Mouse (Mus musculus) heart, adult 2 months (tissue): ENCODE measurements around the gene Olfr506. TPM values are rescaled to one million over a fixed set of nuclear protein-coding genes. Genes with fewer than 3 reads are reported as not detected.

Source experiments
- DNase-seq, 2 experiments: peaks; one replicate each; pipeline ENCODE4 v3.0.0; 2021
- H3K27ac ChIP-seq: fragments of 200-600 bp; 2 replicates; pipeline ENCODE4 v1.8.1; 2022
- H3K27me3 ChIP-seq: fragments of 200-500 bp; 2 replicates; pipeline ENCODE4 v1.6.1; 2012; ENCODE audit warnings: mild to moderate bottlenecking, low read length, inconsistent platforms, mixed read lengths; ENCODE audit not compliant: control insufficient read depth, insufficient read depth
- H3K36me3 ChIP-seq: fragments of 200-500 bp; 2 replicates; pipeline ENCODE4 v1.6.1; 2012; ENCODE audit warnings: low read length, inconsistent platforms; ENCODE audit not compliant: control insufficient read depth, insufficient read depth
- H3K4me1 ChIP-seq: fragments of 200-500 bp; 2 replicates; pipeline ENCODE4 v1.6.1; 2011; ENCODE audit warnings: low read length; ENCODE audit not compliant: control insufficient read depth, insufficient read depth
- H3K4me3 ChIP-seq: fragments of 200-600 bp; 2 replicates; pipeline ENCODE4 v1.8.1; 2022
- H3K79me2 ChIP-seq: fragments of 200-500 bp; replicated peaks from 2 replicates; pipeline ENCODE4 v1.6.1; 2012; ENCODE audit warnings: mild to moderate bottlenecking, inconsistent platforms, low read length, moderate library complexity, mixed read lengths; ENCODE audit not compliant: control insufficient read depth, insufficient read depth
- H3K9ac ChIP-seq: fragments of 200-500 bp; 2 replicates; pipeline ENCODE4 v1.6.1; 2012; ENCODE audit warnings: low read depth, mild to moderate bottlenecking, control low read depth, inconsistent platforms, low read length, mixed read lengths
- CTCF ChIP-seq: fragments of 200-600 bp; IDR thresholded peaks from 2 replicates; pipeline ENCODE4 v1.8.1; 2022; ENCODE audit warnings: antibody characterized with exemption, mild to moderate bottlenecking, moderate library complexity
- EP300 ChIP-seq: fragments of 200-500 bp; IDR thresholded peaks from 2 replicates; pipeline ENCODE4 v1.6.1; 2011; ENCODE audit warnings: low read depth, low read length, control low read depth; ENCODE audit not compliant: insufficient read depth
- POLR2A ChIP-seq: fragments of 200-500 bp; IDR thresholded peaks from 2 replicates; pipeline ENCODE4 v1.6.1; 2011; ENCODE audit warnings: mild to moderate bottlenecking, low read depth, low read length, control low read depth; ENCODE audit not compliant: insufficient read depth
- WGBS: fragments of 180-500 bp; shearing (Covaris S2); methylation state at CpG from one replicate; pipeline ENCODE4 v1.1.7; 2018; 5-methylcytosine and 5-hydroxymethylcytosine counted together
- intact Hi-C: fragments of 180-260 bp; cut with DNase I; formaldehyde crosslinking; loops from one replicate; pipeline ENCODE4 v1.15.1; 2025
- polyA plus RNA-seq: library from polyadenylated mRNA; depleted of rRNA; stranded (reverse); fragments of >200 nt; gene quantifications from 2 replicates; pipeline ENCODE4 v1.2.3, GENCODE M21; 2012; rRNA removed
- total RNA-seq, 2 experiments: library from RNA; stranded (reverse); gene quantifications; 2 replicates each; pipeline ENCODE4 v1.2.3; 2021

The Olfr506 gene
- total and polyA plus RNA-seq, 3 experiments: not detected

DNA sequence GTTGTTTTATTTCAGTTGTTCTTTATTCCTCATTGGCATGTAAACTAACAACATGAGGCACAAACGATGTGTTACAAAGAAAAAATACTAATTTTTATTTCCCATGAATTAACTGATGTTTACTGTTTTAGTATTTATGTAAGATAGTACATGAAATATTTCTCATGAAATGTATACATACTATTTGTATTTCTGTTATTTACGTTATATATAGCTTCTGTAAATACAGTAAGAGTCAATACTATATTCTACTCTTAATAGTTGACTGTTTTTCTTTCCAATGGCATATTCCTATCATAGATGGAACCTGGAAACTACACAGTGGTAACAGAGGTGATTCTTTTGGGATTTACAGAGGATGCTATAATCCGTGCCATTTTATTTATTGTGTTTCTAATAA is 19.1 kb downstream of the Olfr506 start, which contains the start of gene Olfr508:
TSS of gene Olfr508 (plus strand) at position 301 of the 400 bp plus-strand sequence.
- no peaks in the 10 kb centered on the region for H3K79me2 ChIP-seq
- no peaks in the 10 kb centered on the region for H3K4me1 ChIP-seq
- no peaks in the 10 kb centered on the region for H3K36me3 ChIP-seq
- H3K4me3 ChIP-seq: no peak within 1 kb of the TSS
- H3K9ac ChIP-seq: no peak within 1 kb of the TSS
- no peaks in the 10 kb centered on the region for H3K27me3 ChIP-seq
- 57% methylated on average over 3 of the region's 3 CpGs for WGBS
- intact Hi-C loops: no loop called here
- H3K27ac ChIP-seq: no peak within 1 kb of the TSS
- TF ChIP-seq EP300 (no peak), CTCF (no peak), POLR2A (no peak)
- DNase-seq: no peak

DNA sequence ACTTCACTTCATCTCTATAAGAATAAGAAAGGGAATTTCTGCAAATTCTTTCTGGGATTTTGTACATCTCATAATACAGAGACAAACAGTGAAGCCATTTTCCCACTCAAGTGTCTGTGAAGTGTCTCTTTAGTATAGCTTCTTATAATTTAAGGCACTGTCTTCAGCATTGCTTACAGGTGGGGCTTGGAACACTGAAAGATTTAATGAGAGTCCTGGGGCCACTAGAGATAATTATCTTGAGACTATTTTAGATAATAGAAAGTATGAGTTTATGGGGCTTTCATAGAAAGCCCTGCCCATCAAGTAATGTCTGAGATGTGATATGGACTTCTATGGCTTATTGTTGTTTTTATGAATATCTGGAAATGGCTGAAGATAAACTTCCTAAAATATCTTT is 41.2 kb downstream of the Olfr506 start, which contains the start of gene Olfr509:
TSS of gene Olfr509 (minus strand) at position 101 of the 400 bp plus-strand sequence.
- Histone ChIP-seq H3K36me3 (no peaks in the 10 kb centered on the region), H3K27me3 (no peaks in the 10 kb centered on the region), H3K27ac (no peak within 1 kb of the TSS), H3K9ac (no peak within 1 kb of the TSS), H3K4me3 (no peak within 1 kb of the TSS), H3K79me2 (no peaks in the 10 kb centered on the region), H3K4me1 (no peaks in the 10 kb centered on the region)
- DNase-seq: no peak
- TF ChIP-seq POLR2A (no peak), CTCF (no peak), EP300 (no peak)
- intact Hi-C loops: no loop called here

DNA sequence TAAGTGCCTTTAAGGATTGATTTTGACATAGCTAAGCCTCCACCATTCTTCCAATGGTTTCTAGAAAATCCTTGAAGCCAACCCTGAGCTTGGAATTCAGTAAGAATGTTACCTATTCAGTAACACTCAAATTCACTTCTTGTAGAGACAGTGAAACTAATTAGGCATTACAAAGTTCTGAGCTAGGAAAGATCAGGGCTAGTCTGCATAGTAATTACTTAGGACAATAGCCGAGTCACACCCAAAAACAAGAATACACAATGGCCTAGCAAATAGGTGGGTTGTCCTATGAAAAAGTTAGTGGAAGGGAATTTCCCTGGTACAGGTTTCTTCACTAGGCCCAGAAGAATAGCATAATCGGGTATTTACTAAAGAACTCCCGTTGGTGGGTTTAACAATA is 51.8 kb downstream of the Olfr506 start:
- TF ChIP-seq EP300: no peak
- TF ChIP-seq POLR2A: no peak
- TF ChIP-seq CTCF: no peak
- 67% methylated on average over 3 of the region's 3 CpGs for WGBS
- no peaks in the 10 kb centered on the region for H3K27me3 ChIP-seq
- H3K27ac ChIP-seq: no peak overlapping the region
- no peak overlapping the region for H3K9ac ChIP-seq
- no peak for DNase-seq
- H3K4me1 ChIP-seq: no peaks in the 10 kb centered on the region
- H3K36me3 ChIP-seq: no peaks in the 10 kb centered on the region
- H3K79me2 ChIP-seq: no peaks in the 10 kb centered on the region
- intact Hi-C loops: no loop called here
- no peak overlapping the region for H3K4me3 ChIP-seq

Other genes with a start within 250 kb of the Olfr506 start
- gene Olfr494, start 245.5 kb upstream of the Olfr506 start, total RNA-seq: not detected
- gene Olfr494, start 245.5 kb upstream of the Olfr506 start, polyA plus RNA-seq: not detected in 2 replicates
- not detected for gene Olfr495, start 217.6 kb upstream of the Olfr506 start, total RNA-seq
- gene Olfr495, start 217.6 kb upstream of the Olfr506 start, polyA plus RNA-seq: not detected in 2 replicates
- gene Olfr497, start 190.4 kb upstream of the Olfr506 start, total RNA-seq: not detected
- gene Olfr497, start 190.4 kb upstream of the Olfr506 start, polyA plus RNA-seq: not detected in 2 replicates
- not detected for gene Olfr498, start 145.5 kb upstream of the Olfr506 start, total RNA-seq
- not detected in 2 replicates for gene Olfr498, start 145.5 kb upstream of the Olfr506 start, polyA plus RNA-seq
- gene Olfr502, start 85.7 kb upstream of the Olfr506 start, total RNA-seq: not detected
- not detected in 2 replicates for gene Olfr502, start 85.7 kb upstream of the Olfr506 start, polyA plus RNA-seq
- not detected for gene Olfr503, start 66.3 kb upstream of the Olfr506 start, total RNA-seq
- gene Olfr503, start 66.3 kb upstream of the Olfr506 start, polyA plus RNA-seq: not detected in 2 replicates
- gene Olfr504, start 45.0 kb upstream of the Olfr506 start, total RNA-seq: not detected
- gene Olfr504, start 45.0 kb upstream of the Olfr506 start, polyA plus RNA-seq: not detected in 2 replicates
- gene Olfr507, start 11.0 kb downstream of the Olfr506 start, total RNA-seq: not detected
- not detected in 2 replicates for gene Olfr507, start 11.0 kb downstream of the Olfr506 start, polyA plus RNA-seq
- not detected for gene Olfr508, start 19.2 kb downstream of the Olfr506 start, total RNA-seq
- not detected in 2 replicates for gene Olfr508, start 19.2 kb downstream of the Olfr506 start, polyA plus RNA-seq
- gene Olfr509, start 41.1 kb downstream of the Olfr506 start, total RNA-seq: not detected
- gene Olfr509, start 41.1 kb downstream of the Olfr506 start, polyA plus RNA-seq: not detected in 2 replicates
- gene Olfr510, start 55.6 kb downstream of the Olfr506 start, total RNA-seq: not detected
- gene Olfr510, start 55.6 kb downstream of the Olfr506 start, polyA plus RNA-seq: not detected in 2 replicates
- not detected for gene Olfr512, start 102.5 kb downstream of the Olfr506 start, total RNA-seq
- gene Olfr512, start 102.5 kb downstream of the Olfr506 start, polyA plus RNA-seq: not detected in 2 replicates
- gene Olfr513, start 140.2 kb downstream of the Olfr506 start, total RNA-seq: not detected
- gene Olfr513, start 140.2 kb downstream of the Olfr506 start, polyA plus RNA-seq: not detected in 2 replicates
- gene Olfr514, start 215.2 kb downstream of the Olfr506 start, total RNA-seq: not detected
- not detected in 2 replicates for gene Olfr514, start 215.2 kb downstream of the Olfr506 start, polyA plus RNA-seq
- gene Olfr516, start 239.7 kb downstream of the Olfr506 start, total RNA-seq: not detected
- gene Olfr516, start 239.7 kb downstream of the Olfr506 start, polyA plus RNA-seq: not detected in 2 replicates